Mouse (Mus musculus) CH12.LX (cell line): Measurements from ENCODE around the gene Rtn1. TPM values are rescaled to one million over a fixed set of nuclear protein-coding genes. Genes with fewer than 3 reads are reported as not detected.

Source experiments
- DNase-seq: peaks from one replicate; pipeline ENCODE4 v3.0.0-alpha.2; 2013; ENCODE audit errors: extremely low read depth
- H3K27ac ChIP-seq: 2 replicates; pipeline ENCODE4 v1.5.1; 2012; ENCODE audit warnings: low read depth, mild to moderate bottlenecking, control low read depth, moderate library complexity; ENCODE audit not compliant: insufficient read depth
- H3K27me3 ChIP-seq: replicated peaks from 2 replicates; pipeline ENCODE3; 2012; ENCODE audit warnings: inconsistent platforms
- H3K36me3 ChIP-seq, 2 experiments: replicated peaks in 1 of 2; 2 replicates each; pipeline versions ENCODE3 to v1.6.1; 2012; ENCODE audit warnings: inconsistent platforms in 1 of 2, low read length in 1 of 2, mild to moderate bottlenecking in 1 of 2, mixed read lengths in 1 of 2, moderate library complexity in 1 of 2; ENCODE audit not compliant: control insufficient read depth in 1 of 2, insufficient read depth in 1 of 2
- H3K4me1 ChIP-seq, 2 experiments: 2 replicates each; pipeline ENCODE4 v1.6.1; 2012; ENCODE audit warnings: inconsistent platforms in 1 of 2, moderate library complexity in 1 of 2; ENCODE audit not compliant: insufficient read depth in 2 of 2, control insufficient read depth in 1 of 2
- H3K4me2 ChIP-seq: 2 replicates; pipeline ENCODE4 v1.6.1; 2012; ENCODE audit warnings: low read depth, mild to moderate bottlenecking, control low read depth; ENCODE audit not compliant: poor library complexity, insufficient read depth, severe bottlenecking
- H3K4me3 ChIP-seq, 3 experiments: fragments of 150-350 bp in 1 of 3; sonication (generic) in 1 of 3; replicated peaks in 1 of 3; 2 replicates each; pipeline versions ENCODE3 to v1.5.1; 2011 to 2012; ENCODE audit warnings: low read depth in 2 of 3, low read length in 2 of 3, mild to moderate bottlenecking in 2 of 3, moderate library complexity in 2 of 3, control low read depth in 1 of 3, improper control_type of control experiment in 1 of 3, inconsistent platforms in 1 of 3, mixed read lengths in 1 of 3; ENCODE audit not compliant: poor library complexity in 1 of 3
- H3K79me2 ChIP-seq: replicated peaks from 2 replicates; pipeline ENCODE4 v1.6.1; 2012; ENCODE audit warnings: mild to moderate bottlenecking, moderate library complexity; ENCODE audit not compliant: control insufficient read depth, poor library complexity, insufficient read depth, severe bottlenecking; ENCODE audit errors: extremely low read depth
- H3K9ac ChIP-seq: 2 replicates; pipeline ENCODE4 v1.6.1; 2012; ENCODE audit warnings: low read depth, mild to moderate bottlenecking, control low read depth, moderate library complexity; ENCODE audit not compliant: insufficient read depth
- H3K9me3 ChIP-seq: replicated peaks from 2 replicates; pipeline ENCODE3; 2012; ENCODE audit warnings: low read length, inconsistent platforms, mixed read lengths
- BHLHE40 ChIP-seq: IDR thresholded peaks from 2 replicates; pipeline ENCODE4 v1.6.1; 2011; ENCODE audit warnings: mild to moderate bottlenecking, low read depth, low read length, improper control_type of control experiment
- CHD1 ChIP-seq: IDR thresholded peaks from 2 replicates; pipeline ENCODE4 v1.6.1; 2012; ENCODE audit warnings: low read depth, low read length, improper control_type of control experiment, inconsistent platforms
- CTCF ChIP-seq, 2 experiments: IDR thresholded peaks in 1 of 2; conservative IDR thresholded peaks in 1 of 2; 2 replicates each; pipeline ENCODE4 v1.5.1; 2011 to 2012; ENCODE audit warnings: low read depth in 2 of 2, low read length in 2 of 2, improper control_type of control experiment in 1 of 2, inconsistent platforms in 1 of 2, mild to moderate bottlenecking in 1 of 2, moderate library complexity in 1 of 2
- ELF1 ChIP-seq: IDR thresholded peaks from 2 replicates; pipeline ENCODE4 v1.6.1; 2014; ENCODE audit warnings: low read depth, mild to moderate bottlenecking, inconsistent platforms, low read length, improper control_type of control experiment
- EP300 ChIP-seq: IDR thresholded peaks from 2 replicates; pipeline ENCODE4 v1.6.1; 2011; ENCODE audit warnings: low read length, improper control_type of control experiment
- ETS1 ChIP-seq: conservative IDR thresholded peaks from 2 replicates; pipeline ENCODE4 v1.6.1; 2012; ENCODE audit warnings: low read depth, mild to moderate bottlenecking, inconsistent platforms, low read length, improper control_type of control experiment, moderate library complexity
- GABPA ChIP-seq: IDR thresholded peaks from 2 replicates; pipeline ENCODE4 v1.6.1; 2012; ENCODE audit warnings: low read depth, low read length, improper control_type of control experiment, inconsistent platforms; ENCODE audit not compliant: insufficient replicate concordance
- HCFC1 ChIP-seq: IDR thresholded peaks from 2 replicates; pipeline ENCODE4 v1.6.1; 2012; ENCODE audit warnings: low read depth, mild to moderate bottlenecking, inconsistent platforms, low read length, improper control_type of control experiment
- IRF4 ChIP-seq: IDR thresholded peaks from 2 replicates; pipeline ENCODE4 v1.6.1; 2014; ENCODE audit warnings: low read depth, mild to moderate bottlenecking, inconsistent platforms, low read length, improper control_type of control experiment
- JUND ChIP-seq: conservative IDR thresholded peaks from 2 replicates; pipeline ENCODE4 v1.6.1; 2011; ENCODE audit warnings: low read depth, low read length, improper control_type of control experiment
- KAT2A ChIP-seq: IDR thresholded peaks from 2 replicates; pipeline ENCODE4 v1.6.1; 2012; ENCODE audit warnings: low read length, improper control_type of control experiment, inconsistent platforms; ENCODE audit not compliant: insufficient replicate concordance
- MAFK ChIP-seq: IDR thresholded peaks from 2 replicates; pipeline ENCODE4 v1.6.1; 2011; ENCODE audit warnings: low read length, improper control_type of control experiment; ENCODE audit not compliant: insufficient replicate concordance
- MAZ ChIP-seq: IDR thresholded peaks from 2 replicates; pipeline ENCODE4 v1.6.1; 2012; ENCODE audit warnings: low read depth, mild to moderate bottlenecking, inconsistent platforms, low read length, improper control_type of control experiment, moderate library complexity
- MYC ChIP-seq: IDR thresholded peaks from 2 replicates; pipeline ENCODE4 v1.6.1; 2011; ENCODE audit warnings: low read depth, mild to moderate bottlenecking, improper control_type of control experiment, low read length
- NELFE ChIP-seq: IDR thresholded peaks from 2 replicates; pipeline ENCODE4 v1.6.1; 2011; ENCODE audit warnings: low read depth, low read length, improper control_type of control experiment
- PAX5 ChIP-seq: IDR thresholded peaks from 2 replicates; pipeline ENCODE4 v1.6.1; 2012; ENCODE audit warnings: low read length, inconsistent platforms, mixed read lengths
- POLR2A ChIP-seq: IDR thresholded peaks from 2 replicates; pipeline ENCODE4 v1.6.1; 2011; ENCODE audit warnings: low read depth, mild to moderate bottlenecking, improper control_type of control experiment, low read length
- POLR2AphosphoS2 ChIP-seq: IDR thresholded peaks from 2 replicates; pipeline ENCODE4 v1.6.1; 2011; ENCODE audit warnings: low read depth, low read length, improper control_type of control experiment
- RAD21 ChIP-seq: IDR thresholded peaks from 2 replicates; pipeline ENCODE4 v1.6.1; 2011; ENCODE audit warnings: low read depth, mild to moderate bottlenecking, low read length, improper control_type of control experiment, moderate library complexity
- RCOR1 ChIP-seq: conservative IDR thresholded peaks from 2 replicates; pipeline ENCODE4 v1.6.1; 2012; ENCODE audit warnings: low read depth, mild to moderate bottlenecking, inconsistent platforms, low read length, improper control_type of control experiment
- SIN3A ChIP-seq: IDR thresholded peaks from 2 replicates; pipeline ENCODE4 v1.6.1; 2012; ENCODE audit warnings: low read length, improper control_type of control experiment, inconsistent platforms
- SMC3 ChIP-seq: IDR thresholded peaks from 2 replicates; pipeline ENCODE4 v1.6.1; 2011; ENCODE audit warnings: low read depth, low read length, improper control_type of control experiment
- USF2 ChIP-seq: conservative IDR thresholded peaks from 2 replicates; pipeline ENCODE4 v1.6.1; 2011; ENCODE audit warnings: low read depth, low read length, improper control_type of control experiment
- ZC3H11A ChIP-seq: IDR thresholded peaks from 2 replicates; pipeline ENCODE4 v1.6.1; 2012; ENCODE audit warnings: low read depth, mild to moderate bottlenecking, inconsistent platforms, low read length, improper control_type of control experiment
- ZMIZ1 ChIP-seq: IDR thresholded peaks from 2 replicates; pipeline ENCODE4 v1.6.1; 2012; ENCODE audit warnings: low read depth, mild to moderate bottlenecking, inconsistent platforms, low read length, improper control_type of control experiment
- dilution Hi-C: fragments of 300-500 bp; cut with MboI; formaldehyde crosslinking; loops from 2 replicates; pipeline ENCODE4 v1.14.3; 2020; ENCODE audit warnings: low sequenced_read_pairs; ENCODE audit not compliant: extremely low pct_unique_long_range_greater_than_20kb, extremely low pct_ligation_motif_present
- in situ Hi-C: fragments of 300-500 bp; cut with MboI; formaldehyde crosslinking; loops from 3 replicates; pipeline ENCODE4 v1.14.3; 2019; ENCODE audit warnings: low sequenced_read_pairs, low pct_ligation_motif_present, low pct_unique_long_range_greater_than_20kb, mixed read lengths
- polyA plus RNA-seq: library from polyadenylated mRNA; unstranded; fragments of >175 nt; gene quantifications from 2 replicates; pipeline ENCODE4 v1.2.1, GENCODE M21; 2012; ENCODE audit warnings: low read depth; ENCODE audit not compliant: insufficient read length
- total RNA-seq, 2 experiments: library from RNA; depleted of rRNA; stranded (reverse); fragments of 300-350 nt in 1 of 2; fragments of >200 nt in 1 of 2; gene quantifications; 2 replicates each; pipeline ENCODE4 v1.2.3; 2012 to 2014

Rtn1 gene
- total and polyA plus RNA-seq, 3 experiments = 0.08 to 0.17 TPM; not detected in 1

DNA sequence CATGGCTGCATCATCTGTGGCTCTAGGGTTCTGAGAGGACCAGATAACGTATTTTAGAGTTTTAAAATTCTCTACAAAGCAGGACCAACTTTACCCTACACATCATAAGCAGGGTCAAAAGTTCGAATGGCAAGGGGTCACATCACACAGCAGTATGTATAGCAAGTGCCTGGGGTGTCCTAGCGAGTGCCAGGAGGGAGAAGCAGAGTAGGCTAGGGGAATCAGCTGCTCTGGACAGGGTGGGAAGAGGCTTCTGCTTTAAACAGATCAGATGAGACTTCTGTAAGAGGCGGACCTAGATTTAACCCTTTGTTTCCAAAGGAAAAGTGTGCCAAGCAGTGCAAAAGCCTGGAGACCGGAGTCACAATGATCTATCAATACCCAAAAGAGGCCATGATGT, 103.4 kb downstream of the Rtn1 start:
- H3K79me2 ChIP-seq = no peaks in the 10 kb centered on the region
- no peak for TF ChIP-seq POLR2AphosphoS2
- TF ChIP-seq KAT2A = no peak
- TF ChIP-seq CHD1 = no peak
- no peak for TF ChIP-seq EP300
- H3K4me1 ChIP-seq = peaks cover 2 to 3% of the 10 kb centered on the region in 2 experiments; a peak in 1 of 4 replicates
- H3K27ac ChIP-seq = no peak overlapping the region
- H3K4me3 ChIP-seq = no peak overlapping the region
- H3K9me3 ChIP-seq = no peaks in the 10 kb centered on the region
- in situ Hi-C loops = no loop called here
- no peak for DNase-seq
- H3K27me3 ChIP-seq = no peaks in the 10 kb centered on the region
- dilution Hi-C loops = no loop called here
- H3K4me2 ChIP-seq = no peak overlapping the region
- no peak overlapping the region for H3K9ac ChIP-seq
- no peaks in the 10 kb centered on the region for H3K36me3 ChIP-seq

DNA sequence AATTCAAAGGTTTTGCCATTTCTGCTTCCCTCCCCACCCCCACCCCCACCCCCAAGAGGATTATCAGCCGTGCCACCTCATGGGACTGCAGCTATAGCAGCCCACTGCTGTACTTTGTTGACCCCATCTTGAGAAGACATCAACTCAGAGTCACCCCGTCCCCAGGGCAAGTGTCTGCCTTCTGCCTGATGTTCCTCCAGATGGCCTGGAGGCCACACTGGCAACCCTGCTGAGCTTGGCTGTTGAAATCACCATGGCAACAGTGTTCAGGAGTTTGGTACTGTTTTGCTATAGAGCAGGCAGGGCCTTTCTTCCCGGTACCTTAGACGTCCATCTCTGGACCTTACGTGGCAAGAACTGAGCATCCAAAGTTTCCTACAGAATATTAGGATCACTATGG, 103.9 kb downstream of the Rtn1 start:
- dilution Hi-C loops = no loop called here
- TF ChIP-seq GABPA (no peak), HCFC1 (no peak), NELFE (no peak), MYC (no peak), SMC3 (no peak), POLR2A (no peak), BHLHE40 (no peak), ZMIZ1 (no peak)
- Histone ChIP-seq H3K27me3 (no peaks in the 10 kb centered on the region), H3K9ac (no peak overlapping the region), H3K27ac (no peak overlapping the region), H3K79me2 (no peaks in the 10 kb centered on the region), H3K4me1 (peaks cover 2 to 3% of the 10 kb centered on the region in 2 experiments; a peak in 1 of 4 replicates), H3K4me3 (no peak overlapping the region), H3K4me2 (no peak overlapping the region), H3K36me3 (no peaks in the 10 kb centered on the region), H3K9me3 (no peaks in the 10 kb centered on the region)
- DNase-seq = no peak
- in situ Hi-C loops = no loop called here

DNA sequence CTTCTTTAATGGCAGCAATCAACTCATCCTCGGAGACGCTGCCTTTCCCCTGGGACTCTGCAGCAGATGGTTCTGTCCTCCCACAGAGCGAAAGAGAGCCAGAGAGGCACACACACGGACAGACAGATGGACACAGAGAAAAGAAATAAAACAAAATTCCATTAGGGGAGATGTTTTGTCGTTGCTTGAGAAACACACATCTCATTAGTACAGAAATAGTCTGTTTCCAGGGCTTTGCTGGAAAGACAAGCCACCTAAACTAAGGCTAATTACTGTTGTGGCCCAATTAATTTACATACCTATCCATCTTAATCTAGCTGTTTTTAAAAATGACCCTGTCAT, 104.5 kb downstream of the Rtn1 start:
- H3K4me3 ChIP-seq = no peak overlapping the region
- dilution Hi-C loops = no loop called here
- no peak for TF ChIP-seq SIN3A
- TF ChIP-seq USF2 = no peak
- TF ChIP-seq GABPA = no peak
- no peak for TF ChIP-seq PAX5
- no peak for TF ChIP-seq CTCF (conservative IDR thresholded peaks at IDR 0.05 in 1 of 2, IDR thresholded peaks at IDR 0.05 in 1 of 2; ENCODE audit: low read depth in 2 of 2, low read length in 2 of 2)
- TF ChIP-seq ZC3H11A = no peak
- TF ChIP-seq HCFC1 = no peak
- no peak for TF ChIP-seq MAFK
- no peak for TF ChIP-seq POLR2AphosphoS2
- TF ChIP-seq RAD21 = no peak
- no peak for TF ChIP-seq MYC
- no peak for TF ChIP-seq MAZ
- no peak for TF ChIP-seq ELF1
- no peak for TF ChIP-seq IRF4
- TF ChIP-seq POLR2A = no peak
- no peak for TF ChIP-seq RCOR1
- no peak for TF ChIP-seq ZMIZ1
- TF ChIP-seq ETS1 = no peak
- TF ChIP-seq JUND = no peak
- no peak for TF ChIP-seq SMC3
- TF ChIP-seq, all 38 proteins: peak for 0
- in situ Hi-C loops = no loop called here
- H3K36me3 ChIP-seq = no peaks in the 10 kb centered on the region
- H3K27ac ChIP-seq = no peak overlapping the region
- H3K79me2 ChIP-seq = no peaks in the 10 kb centered on the region
- H3K4me2 ChIP-seq = no peak overlapping the region
- peaks cover 2 to 3% of the 10 kb centered on the region in 2 experiments; a peak in 1 of 4 replicates for H3K4me1 ChIP-seq
- DNase-seq = no peak
- H3K27me3 ChIP-seq = no peaks in the 10 kb centered on the region
- H3K9me3 ChIP-seq = no peaks in the 10 kb centered on the region
- H3K9ac ChIP-seq = no peak overlapping the region
